Mouse (Mus musculus) testis, adult 2 months (tissue): ENCODE results near the gene Pthlh. TPM values are rescaled to one million over a fixed set of nuclear protein-coding genes. Genes with fewer than 3 reads are reported as not detected.

ENCODE experiments used
- H3K27ac ChIP-seq: fragments of 200-500 bp; 2 replicates; pipeline ENCODE4 v1.5.1; 2012; ENCODE audit warnings: low read depth, low read length; ENCODE audit not compliant: control insufficient read depth, insufficient read depth
- H3K27me3 ChIP-seq: fragments of 200-500 bp; 2 replicates; pipeline ENCODE4 v1.6.1; 2012; ENCODE audit warnings: mild to moderate bottlenecking, low read length, moderate library complexity; ENCODE audit not compliant: control insufficient read depth, insufficient read depth
- H3K36me3 ChIP-seq: fragments of 200-500 bp; 2 replicates; pipeline ENCODE4 v1.6.1; 2012; ENCODE audit warnings: mild to moderate bottlenecking, low read length; ENCODE audit not compliant: control insufficient read depth, insufficient read depth
- H3K4me1 ChIP-seq: fragments of 200-500 bp; 2 replicates; pipeline ENCODE4 v1.6.1; 2012; ENCODE audit warnings: low read length; ENCODE audit not compliant: control insufficient read depth, insufficient read depth
- H3K4me3 ChIP-seq: fragments of 200-500 bp; 2 replicates; pipeline ENCODE4 v1.5.1; 2012; ENCODE audit warnings: low read depth, mild to moderate bottlenecking, low read length, moderate library complexity, mixed read lengths; ENCODE audit not compliant: control insufficient read depth
- CTCF ChIP-seq: fragments of 200-500 bp; IDR thresholded peaks from 2 replicates; pipeline ENCODE4 v1.5.1; 2012; ENCODE audit warnings: low read depth, mild to moderate bottlenecking, inconsistent platforms, low read length, moderate library complexity; ENCODE audit not compliant: control insufficient read depth, insufficient read depth, insufficient replicate concordance
- POLR2A ChIP-seq: fragments of 200-500 bp; IDR thresholded peaks from 2 replicates; pipeline ENCODE4 v1.6.1; 2012; ENCODE audit warnings: low read depth, mild to moderate bottlenecking, inconsistent platforms, low read length, moderate library complexity; ENCODE audit not compliant: control insufficient read depth
- polyA plus RNA-seq: library from polyadenylated mRNA; depleted of rRNA; stranded (reverse); fragments of >200 nt; gene quantifications from 2 replicates; pipeline ENCODE4 v1.2.3, GENCODE M21; 2012

The Pthlh gene
- polyA plus RNA-seq, 1 experiment = 0.07 TPM

DNA sequence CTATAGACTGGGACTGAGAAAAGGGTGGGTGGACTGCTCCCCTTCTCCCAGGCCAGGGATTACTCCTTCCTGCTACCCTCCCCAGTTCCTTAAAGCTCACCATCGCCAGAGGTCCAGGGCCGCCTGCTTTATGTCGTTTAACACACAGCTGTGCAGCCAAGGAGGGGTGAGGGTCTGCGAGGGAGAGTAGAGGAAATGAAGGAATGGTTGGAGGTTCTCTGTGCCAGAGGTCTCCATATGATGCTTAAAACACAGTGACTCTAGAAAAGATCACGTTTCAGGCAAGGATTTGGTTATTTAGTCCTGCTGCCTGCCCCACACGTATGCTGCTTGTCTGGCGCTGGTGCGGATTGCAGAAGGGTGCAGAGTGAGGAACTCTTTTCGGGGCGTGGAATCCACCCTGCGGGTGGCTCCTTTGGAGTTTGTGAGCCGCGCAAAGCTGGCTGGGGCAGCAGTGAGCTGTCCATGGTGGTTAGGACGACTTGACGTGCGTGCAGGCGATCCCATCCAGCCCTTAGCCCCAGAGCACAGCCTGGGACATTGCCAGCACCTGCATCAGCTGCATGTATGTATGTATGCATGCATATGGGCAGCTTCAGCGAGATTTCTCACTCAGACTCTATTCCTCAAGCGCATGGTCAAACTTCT is 4.3 kb upstream of the Pthlh start:
- peaks cover 4% of the 10 kb centered on the region; the same call in 1 of the 2 replicates for H3K27me3 ChIP-seq

DNA sequence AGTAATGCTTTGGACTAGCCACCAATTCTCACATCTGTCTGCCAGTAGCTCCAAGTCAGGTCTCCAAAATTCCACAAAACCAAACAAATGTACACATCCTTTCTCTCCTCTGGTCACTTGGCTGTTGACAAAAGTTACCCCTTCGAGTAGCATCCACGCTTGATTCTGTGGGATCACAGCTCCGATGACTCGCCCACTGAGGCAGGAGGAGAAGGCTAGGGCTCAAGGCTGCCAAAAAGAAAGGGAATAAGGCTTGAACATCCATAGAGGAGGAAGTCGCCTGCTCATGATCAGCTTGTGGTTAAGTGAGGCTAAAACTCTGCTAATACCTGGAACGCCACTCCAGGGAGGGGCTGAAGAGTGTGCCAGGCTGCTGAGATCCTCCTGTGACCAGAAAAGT is 2.5 kb upstream of the Pthlh start:
- TF ChIP-seq POLR2A (no peak), CTCF (no peak)

More for the DNA sequence above, 4.3 kb upstream of the Pthlh start:
- Histone ChIP-seq H3K27ac (no peak overlapping the region), H3K4me3 (no peak overlapping the region), H3K36me3 (no peaks in the 10 kb centered on the region), H3K4me1 (peaks cover 3% of the 10 kb centered on the region)
- no peak for TF ChIP-seq CTCF
- no peak for TF ChIP-seq POLR2A

DNA sequence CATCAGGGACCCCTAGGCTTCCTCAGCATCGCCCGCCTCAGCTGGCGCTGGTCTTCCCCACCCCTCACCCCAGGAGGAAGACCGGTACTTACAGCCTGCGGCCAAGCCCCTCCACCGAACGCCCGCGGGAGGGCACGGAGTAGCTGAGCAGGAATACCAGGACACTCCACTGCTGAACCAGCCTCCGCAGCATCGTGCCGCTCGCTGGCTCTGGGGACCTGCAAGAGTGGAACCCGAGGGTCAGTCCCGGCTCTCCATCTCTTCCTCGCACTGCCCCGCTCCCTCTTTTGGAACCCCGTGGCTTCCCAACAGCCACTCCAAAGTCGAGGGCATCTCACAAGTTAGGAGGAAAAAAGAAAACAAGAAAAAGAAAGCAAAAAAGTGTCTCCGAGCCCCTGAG is 805 bp downstream of the Pthlh start:
- TF ChIP-seq CTCF = no peak
- TF ChIP-seq POLR2A = no peak
- Histone ChIP-seq H3K4me3 (peak overlapping the region; percentile 16; the same call in 1 of the 2 replicates), H3K27ac (no peak overlapping the region), H3K36me3 (no peaks in the 10 kb centered on the region), H3K4me1 (peaks cover 7% of the 10 kb centered on the region), H3K27me3 (peaks cover 4% of the 10 kb centered on the region; the same call in 1 of the 2 replicates)

More for the DNA sequence above, 2.5 kb upstream of the Pthlh start:
- peaks cover 7% of the 10 kb centered on the region for H3K4me1 ChIP-seq
- H3K27me3 ChIP-seq = peaks cover 4% of the 10 kb centered on the region; the same call in 1 of the 2 replicates
- H3K4me3 ChIP-seq = no peak overlapping the region
- no peak overlapping the region for H3K27ac ChIP-seq
- no peaks in the 10 kb centered on the region for H3K36me3 ChIP-seq

DNA sequence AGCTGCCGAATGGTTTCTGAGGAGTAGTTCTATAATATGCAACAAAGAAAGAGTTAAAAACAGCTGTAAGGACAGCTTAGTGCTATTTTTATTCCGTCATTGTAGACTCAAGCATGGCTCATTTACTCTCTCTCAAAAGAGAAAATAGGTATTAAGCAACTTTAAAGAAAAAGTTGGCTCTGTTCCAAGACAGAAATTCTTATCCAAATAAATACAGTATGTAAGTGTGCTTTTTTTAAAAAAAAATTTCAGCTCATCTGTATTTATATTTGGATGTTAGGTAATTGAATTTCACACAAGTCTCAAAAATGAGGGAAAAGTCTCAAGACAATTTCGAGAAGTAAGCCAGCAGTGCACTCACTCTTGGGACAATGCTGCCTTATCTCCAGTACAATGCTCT is 2.4 kb downstream of the Pthlh start:
- TF ChIP-seq CTCF = no peak
- TF ChIP-seq POLR2A = no peak
- Histone ChIP-seq H3K27me3 (peaks cover 4% of the 10 kb centered on the region; the same call in 1 of the 2 replicates), H3K4me3 (no peak overlapping the region), H3K4me1 (peaks cover 7% of the 10 kb centered on the region), H3K36me3 (no peaks in the 10 kb centered on the region), H3K27ac (no peak overlapping the region)

DNA sequence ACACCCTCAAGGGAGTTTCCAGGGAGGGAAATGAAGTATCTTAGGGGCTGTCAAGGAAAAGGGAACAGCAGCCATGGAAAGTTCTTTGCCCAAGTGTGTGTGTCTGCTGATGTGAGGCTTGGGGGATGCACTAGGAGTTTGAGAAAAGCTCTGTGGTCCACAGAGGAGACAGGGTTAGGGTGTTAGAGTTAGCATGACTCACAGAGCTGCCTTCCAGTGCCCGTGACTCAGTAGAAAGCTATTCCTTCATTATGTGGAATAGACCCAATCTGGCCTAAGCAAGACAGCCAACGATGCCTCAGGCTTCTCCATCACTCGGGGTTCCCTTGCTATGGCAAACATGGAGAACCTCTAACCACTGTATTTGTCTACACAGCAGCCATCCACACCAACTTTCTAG is 3.2 kb downstream of the Pthlh start:
- no peaks in the 10 kb centered on the region for H3K36me3 ChIP-seq
- peaks cover 7% of the 10 kb centered on the region for H3K4me1 ChIP-seq
- no peak overlapping the region for H3K27ac ChIP-seq
- H3K27me3 ChIP-seq = peaks cover 4% of the 10 kb centered on the region; the same call in 1 of the 2 replicates
- H3K4me3 ChIP-seq = no peak overlapping the region
- TF ChIP-seq POLR2A (no peak), CTCF (no peak)

- TF ChIP-seq CTCF (no peak), POLR2A (no peak)
- H3K4me3 ChIP-seq = no peak overlapping the region
- H3K4me1 ChIP-seq = no peaks in the 10 kb centered on the region; the same call in 1 of the 2 replicates
- no peak overlapping the region for H3K27ac ChIP-seq
- H3K36me3 ChIP-seq = no peaks in the 10 kb centered on the region
- H3K27me3 ChIP-seq = no peaks in the 10 kb centered on the region
Measured at GRCm38 (mm10) chr6:147247782-147248181, 16.2 kb downstream of the Pthlh start.

DNA sequence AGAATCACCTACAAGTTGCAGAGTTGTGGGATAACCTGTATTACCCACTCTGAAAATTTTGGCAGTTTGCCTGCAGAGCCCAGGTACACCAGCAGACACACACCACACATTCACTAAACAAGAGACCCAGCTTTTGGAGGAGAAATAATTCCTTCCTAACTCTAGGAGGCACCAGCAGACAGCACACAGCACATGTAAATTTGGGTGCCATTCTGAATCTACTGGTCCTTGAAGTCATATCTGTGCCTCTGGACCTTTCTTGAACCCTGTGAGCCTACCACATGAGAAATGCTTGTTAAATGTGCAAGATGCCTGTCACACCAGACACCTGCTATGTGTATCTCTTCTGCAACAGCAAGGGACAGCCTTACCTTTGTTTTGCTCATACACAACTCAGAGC is 19.7 kb downstream of the Pthlh start:
- no peaks in the 10 kb centered on the region for H3K36me3 ChIP-seq
- no peak overlapping the region for H3K4me3 ChIP-seq
- H3K27ac ChIP-seq = no peak overlapping the region
- TF ChIP-seq CTCF = no peak
- no peak for TF ChIP-seq POLR2A
- H3K4me1 ChIP-seq = no peaks in the 10 kb centered on the region; the same call in 1 of the 2 replicates
- H3K27me3 ChIP-seq = no peaks in the 10 kb centered on the region
